ENCODE assay signal across 38 mouse cellular contexts in the genomic region with DNA sequence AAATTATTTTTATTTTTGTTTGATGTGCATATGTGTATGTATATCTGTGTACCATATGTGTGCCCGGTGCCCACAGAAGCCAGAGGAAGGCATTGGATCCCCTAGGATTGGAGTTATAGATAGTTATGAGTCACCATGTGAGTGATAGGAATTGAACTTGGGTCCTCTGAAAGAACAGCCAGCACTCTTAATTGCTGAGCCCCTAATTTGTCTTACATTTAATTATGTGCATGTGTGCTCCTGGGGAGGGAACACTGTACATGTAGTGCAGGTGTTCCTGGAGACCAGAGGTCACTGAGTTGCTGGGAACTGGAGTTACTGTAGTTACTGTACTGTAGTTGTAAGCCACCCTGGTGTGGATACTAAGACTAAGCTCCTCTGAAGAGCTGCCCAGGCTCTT. TPM values are rescaled to one million over a fixed set of nuclear protein-coding genes. Genes with fewer than 3 reads are reported as not detected.
"Had no signal": no experiment of that assay in that cellular context is flagged by ENCODE, and none has a peak within 500 bp of the region (broad histone marks: within the 10 kb centered on the region; RNA-seq: fewer than 3 reads in every experiment).

No protein-coding gene starts in this region.

- H3K36me3 ChIP-seq: heart, embryonic 10.5 days; heart, embryonic 12.5 days; heart, embryonic 13.5 days; heart, embryonic 15.5 days; hindbrain, embryonic 10.5 days; hindbrain, embryonic 12.5 days; hindbrain, embryonic 13.5 days; hindbrain, embryonic 15.5 days; intestine, embryonic 15.5 days; kidney, embryonic 15.5 days had no signal

- DNase-seq: heart, postnatal 10 days; heart, postnatal 14 days; heart, postnatal 4 days; kidney, adult 11 months; kidney, adult 18-20 months; kidney, adult 2 months; kidney, adult 8-10 months; kidney, adult 9 months; kidney, postnatal 10 days; kidney, postnatal 14 days; kidney, postnatal 25 days; kidney, postnatal 36 days; kidney, postnatal 4 days; layer of hippocampus, adult 9-11 months; layer of hippocampus, postnatal 36 days had no signal

- H3K4me3 ChIP-seq: heart, embryonic 10.5 days; heart, embryonic 12.5 days; heart, embryonic 13.5 days; heart, embryonic 15.5 days; hindbrain, embryonic 10.5 days; hindbrain, embryonic 12.5 days; hindbrain, embryonic 13.5 days; hindbrain, embryonic 15.5 days; intestine, embryonic 15.5 days; kidney, embryonic 15.5 days; layer of hippocampus, adult 2 months had no signal

- H3K9ac ChIP-seq: heart, embryonic 12.5 days; heart, embryonic 13.5 days; heart, embryonic 15.5 days; hindbrain, embryonic 12.5 days; hindbrain, embryonic 13.5 days; hindbrain, embryonic 14.5 days; hindbrain, embryonic 15.5 days; intestine, embryonic 15.5 days; kidney, embryonic 15.5 days had no signal

- H3K27ac ChIP-seq: heart, embryonic 10.5 days; heart, embryonic 13.5 days; heart, embryonic 15.5 days; hindbrain, embryonic 10.5 days; hindbrain, embryonic 12.5 days; hindbrain, embryonic 13.5 days; hindbrain, embryonic 14.5 days; hindbrain, embryonic 15.5 days; hindbrain, postnatal 0 days; intestine, embryonic 15.5 days; kidney, embryonic 15.5 days; kidney, postnatal 0 days; layer of hippocampus, adult 2 months had no signal

- H3K4me2 ChIP-seq: heart, embryonic 11.5 days; heart, embryonic 12.5 days; heart, embryonic 13.5 days; heart, embryonic 15.5 days; hindbrain, embryonic 12.5 days; hindbrain, embryonic 13.5 days; hindbrain, embryonic 14.5 days; hindbrain, embryonic 15.5 days; intestine, embryonic 15.5 days; kidney, embryonic 15.5 days had no signal

- H3K9me3 ChIP-seq: heart, embryonic 10.5 days; heart, embryonic 12.5 days; heart, embryonic 13.5 days; heart, embryonic 15.5 days; hindbrain, embryonic 10.5 days; hindbrain, embryonic 12.5 days; hindbrain, embryonic 13.5 days; hindbrain, embryonic 15.5 days; intestine, embryonic 15.5 days; kidney, embryonic 15.5 days had no signal

- ATAC-seq: hindbrain, embryonic 16.5 days; hindbrain, postnatal 0 days; inflammation-experienced regulatory T-cells, adult 6 months; intestine, embryonic 15.5 days; intestine, embryonic 16.5 days; intestine, postnatal 0 days had no signal

RNA-seq across cellular contexts. Expression of gene Pcp4l1, which starts 4.7 kb away (rescaled TPM):
- polyA plus RNA-seq: inflammation-experienced regulatory T-cells, adult 6 months had no signal

RNA-seq across cellular contexts. Expression of gene Nr1i3, which starts 13.0 kb away (rescaled TPM):
- total RNA-seq: heart, adult 8-10 months; heart, postnatal 10 days; heart, postnatal 25 days; heart, postnatal 4 days; hindbrain, postnatal 0 days; layer of hippocampus, postnatal 10 days had no signal

RNA-seq across cellular contexts. Expression of gene Apoa2, which starts 24.1 kb away (rescaled TPM):
- total RNA-seq: hematopoietic stem cell, adult 5-6 weeks; hindbrain, postnatal 0 days had no signal
- polyA plus RNA-seq: inflammation-experienced regulatory T-cells, adult 6 months had no signal
